Mouse (Mus musculus): ENCODE results near the gene Dnph1.
"Not testable (repeated sequence)": the region's sequence is repeated elsewhere in the genome, so short reads cannot be mapped to it uniquely, and the experiment has no call there.

The Dnph1 gene

DNA sequence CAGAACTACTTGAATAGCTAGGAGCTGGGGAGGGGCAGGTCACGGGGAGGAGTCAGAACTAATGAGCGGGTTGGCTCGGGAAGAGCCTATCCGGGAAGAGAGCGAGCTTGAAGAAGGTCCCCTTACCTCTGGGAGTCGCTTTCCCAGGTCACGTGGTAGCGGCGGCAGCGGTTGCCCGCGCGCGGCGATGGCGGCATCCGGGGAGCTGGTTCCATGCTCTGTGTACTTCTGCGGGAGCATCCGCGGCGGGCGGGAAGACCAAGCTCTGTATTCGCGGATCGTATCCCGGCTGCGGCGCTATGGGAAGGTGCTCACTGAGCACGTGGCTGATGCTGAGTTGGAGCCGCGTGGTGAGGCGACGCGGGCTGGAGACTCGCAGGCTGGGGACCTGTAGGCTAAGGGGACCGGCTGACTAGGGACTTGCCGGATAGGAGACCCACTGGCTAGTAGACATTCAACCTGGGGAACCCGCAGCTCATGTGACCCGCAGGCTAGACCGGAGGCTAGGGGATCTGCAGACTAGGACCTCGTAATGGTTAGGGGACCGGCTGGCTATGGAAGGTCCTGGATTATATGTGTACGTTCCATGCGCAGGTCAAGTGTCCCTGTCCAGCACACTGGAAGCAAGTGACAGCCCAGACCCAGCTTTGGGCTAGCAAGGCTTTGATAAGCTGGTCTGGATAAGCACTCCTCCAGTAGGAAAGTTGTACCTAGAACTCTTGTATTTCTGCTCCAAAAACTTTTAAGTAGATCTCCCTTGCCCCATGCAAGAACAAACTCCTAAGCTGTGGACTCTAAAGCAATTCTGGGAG is at the start of gene Dnph1:
Dnph1 (plus strand) TSS at position 89 of the 812 bp plus-strand sequence.
- CTCF ChIA-PET = no interaction called here

DNA sequence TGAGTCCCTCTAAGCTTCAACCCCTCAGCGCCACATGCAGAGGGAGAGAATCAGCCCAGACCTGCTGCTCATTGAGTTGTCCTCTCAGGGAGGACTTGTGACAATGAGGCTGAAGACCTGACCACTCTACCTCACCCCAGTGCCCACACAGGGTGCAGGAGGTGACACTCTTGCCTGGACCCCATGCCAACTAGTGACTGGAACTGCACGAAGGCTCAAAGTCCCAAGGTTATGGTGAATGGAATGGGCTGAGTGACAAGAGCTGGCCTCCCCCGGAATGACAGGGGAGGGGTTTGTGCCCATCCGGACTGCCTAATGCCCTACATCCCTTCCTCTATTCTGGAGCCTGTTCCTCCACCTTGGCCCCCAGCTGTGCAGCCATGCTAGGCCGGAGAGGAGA is 43.8 kb upstream of the Dnph1 start:
- CTCF ChIA-PET = no interaction called here

GRCm38 (mm10) chr17:46453302-46453948 is 43.1 kb upstream of the Dnph1 start:
- CTCF ChIA-PET = no interaction called here

DNA sequence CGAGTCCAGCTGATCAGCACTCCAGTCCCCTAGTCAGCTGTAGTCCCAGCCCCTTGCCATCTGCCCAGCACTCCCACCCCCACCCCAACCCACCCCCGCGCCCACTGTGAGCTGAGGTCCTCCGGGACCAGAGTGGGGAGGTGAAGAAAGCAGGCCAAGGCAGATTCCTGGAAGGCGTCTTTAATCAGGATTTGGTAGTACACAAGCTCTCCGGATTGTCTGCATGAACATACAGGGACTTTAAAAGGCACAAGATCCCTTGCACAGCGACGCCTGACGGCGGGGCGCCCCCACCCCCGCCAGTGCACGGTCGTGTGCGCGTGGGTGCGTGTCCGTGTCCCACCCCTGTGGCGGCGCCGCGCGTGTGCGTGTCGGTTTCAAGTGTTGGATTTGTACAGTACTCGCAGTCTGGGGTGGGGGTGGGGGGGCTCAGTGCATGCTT is 42.5 kb upstream of the Dnph1 start:
- CTCF ChIA-PET = interaction anchor here (0.6 kb wide), 1 partner anchor 1094 kb away, joined by 5 read pairs; no protein-coding TSS in a partner anchor

GRCm38 (mm10) chr17:46454539-46454938 is 42.0 kb upstream of the Dnph1 start:
- CTCF ChIA-PET = interaction anchor here (0.6 kb wide), 1 partner anchor 1093 kb away, joined by 5 read pairs; no protein-coding TSS in a partner anchor

DNA sequence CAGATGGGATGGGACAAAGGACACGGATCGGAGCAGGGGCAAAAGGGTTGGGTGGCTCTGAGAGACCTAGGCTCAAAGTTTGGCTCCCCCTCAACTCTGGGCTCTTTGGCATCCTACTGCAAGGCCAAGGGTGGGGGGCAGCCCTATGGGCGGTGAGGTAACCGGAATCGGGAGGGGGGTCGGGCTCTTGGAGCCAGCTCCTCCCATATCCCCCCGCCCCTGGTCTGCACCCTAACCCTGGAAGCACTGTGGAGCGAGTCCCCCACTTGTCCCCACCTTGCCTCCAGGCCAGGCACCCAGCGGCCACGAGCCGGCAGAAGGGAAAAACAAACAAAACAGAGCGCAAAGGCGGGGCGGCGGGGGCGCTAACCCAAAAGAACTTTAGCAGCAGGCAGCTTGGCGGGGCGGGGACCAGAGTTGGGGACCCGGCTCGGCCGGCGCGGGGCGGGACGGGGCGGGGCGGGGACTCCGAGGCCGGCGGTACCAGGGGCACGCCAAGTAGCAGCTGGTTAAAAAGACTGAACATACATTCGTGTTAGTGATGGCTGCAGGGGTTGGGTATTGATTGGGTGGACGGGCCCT is 41.3 kb upstream of the Dnph1 start:
- CTCF ChIA-PET = no interaction called here

DNA sequence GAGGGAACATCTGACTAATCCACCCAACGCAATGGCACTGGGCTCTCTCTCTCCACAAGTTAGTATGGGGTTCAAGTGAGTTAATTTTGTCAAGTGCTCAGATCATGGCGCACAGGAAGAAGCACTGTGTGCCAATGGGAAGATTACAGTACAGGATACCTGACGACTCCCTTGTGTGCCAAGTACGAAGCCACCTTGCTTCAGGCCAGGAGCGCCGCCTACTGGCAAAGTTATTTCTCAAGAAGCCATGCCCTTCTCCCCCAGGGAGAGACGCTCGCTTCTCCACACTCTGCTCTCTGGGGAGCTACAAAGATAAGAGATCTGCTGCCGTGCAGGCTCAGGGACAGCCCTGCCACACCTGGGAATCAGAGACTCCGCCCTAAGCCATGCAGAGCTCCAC is 38.7 kb upstream of the Dnph1 start:
- CTCF ChIA-PET = interaction anchor here (1.0 kb wide), 1 partner anchor 86 kb away, joined by 3 read pairs; no protein-coding TSS in a partner anchor

DNA sequence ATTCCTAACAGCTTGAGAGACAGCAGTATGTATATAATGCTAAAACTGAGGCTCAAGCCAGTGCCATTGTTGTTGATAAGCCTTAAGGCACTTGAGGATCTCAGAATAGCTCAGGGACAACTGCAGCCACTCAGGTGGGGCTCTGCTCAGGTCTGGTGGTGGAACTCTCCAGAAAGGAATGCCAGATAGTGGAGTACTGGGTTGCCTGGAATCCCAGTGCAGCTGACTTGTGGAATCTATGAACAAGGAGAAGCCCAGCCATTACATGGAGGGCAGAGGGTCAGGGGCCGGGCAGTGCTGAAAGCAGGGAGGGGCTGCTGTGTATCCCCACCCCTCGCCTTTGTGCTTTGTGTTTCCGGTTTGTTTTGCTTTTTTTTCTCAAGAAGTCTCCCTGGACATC is 38.1 kb upstream of the Dnph1 start:
- CTCF ChIA-PET = no interaction called here

DNA sequence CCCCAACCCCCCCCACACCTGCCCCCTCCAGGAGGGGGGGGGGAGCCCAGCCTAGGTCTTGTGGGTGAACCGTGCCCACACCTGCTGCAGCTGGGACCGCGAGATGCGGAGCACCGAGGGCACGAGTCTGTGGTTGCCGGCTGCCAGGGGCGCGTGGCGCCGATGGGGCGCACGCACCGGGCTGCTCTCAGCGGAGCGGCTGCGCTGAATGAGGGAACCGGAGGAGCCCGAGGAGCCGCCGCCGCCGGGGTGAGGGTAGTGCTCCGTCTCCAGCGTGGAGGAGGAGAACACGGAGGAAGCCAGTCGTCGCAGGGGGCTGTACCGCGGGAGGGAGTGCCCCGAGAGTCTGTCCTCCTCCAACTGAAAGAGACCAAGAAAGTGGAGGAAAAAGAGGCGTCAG is 35.8 kb upstream of the Dnph1 start:
- CTCF ChIA-PET = no interaction called here

- CTCF ChIA-PET = interaction anchor here (0.5 kb wide), 1 partner anchor 44 kb away, joined by 4 read pairs; no protein-coding TSS in a partner anchor
Measured at GRCm38 (mm10) chr17:46461347-46461746, 35.2 kb upstream of the Dnph1 start.

DNA sequence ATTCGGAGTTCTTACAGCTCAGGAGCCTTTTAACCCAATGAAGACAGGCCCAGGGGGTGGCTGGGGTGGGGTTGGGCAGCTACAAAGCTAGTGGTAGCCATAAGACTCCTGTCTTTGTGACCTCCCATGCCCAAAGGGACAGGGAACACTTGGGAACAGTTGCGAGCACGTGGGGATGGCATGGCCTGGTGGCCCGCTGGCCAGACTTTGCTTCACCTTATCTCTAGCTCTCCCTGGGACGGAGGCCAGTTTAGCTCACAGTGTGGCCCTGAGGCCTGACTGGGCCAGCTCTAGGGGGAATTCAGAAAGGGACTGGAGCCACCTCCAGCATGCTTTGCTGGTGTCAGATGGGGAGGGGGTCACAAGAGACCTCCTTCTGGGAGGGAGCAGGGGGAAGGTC is 34.3 kb upstream of the Dnph1 start:
- CTCF ChIA-PET = no interaction called here

DNA sequence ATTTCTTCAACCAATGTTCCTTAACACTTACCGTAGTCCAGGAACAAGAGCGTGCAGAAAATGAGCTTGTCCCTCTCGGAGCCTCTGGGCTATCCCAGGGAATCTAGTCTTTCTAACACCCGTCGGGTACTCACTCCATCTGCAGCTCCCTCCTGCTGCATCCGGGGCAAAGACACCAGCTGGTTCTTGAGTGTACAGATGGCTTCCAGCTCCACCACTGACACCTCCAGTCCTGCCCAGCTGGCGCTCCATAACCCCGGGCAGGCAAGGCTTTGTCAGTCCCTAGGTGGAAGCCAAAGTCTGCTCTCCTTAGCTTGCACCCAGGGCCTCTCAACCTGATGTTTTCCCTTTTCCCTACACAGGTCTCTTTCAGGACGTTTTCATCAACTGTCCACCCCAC is 28.7 kb upstream of the Dnph1 start:
- CTCF ChIA-PET = no interaction called here

DNA sequence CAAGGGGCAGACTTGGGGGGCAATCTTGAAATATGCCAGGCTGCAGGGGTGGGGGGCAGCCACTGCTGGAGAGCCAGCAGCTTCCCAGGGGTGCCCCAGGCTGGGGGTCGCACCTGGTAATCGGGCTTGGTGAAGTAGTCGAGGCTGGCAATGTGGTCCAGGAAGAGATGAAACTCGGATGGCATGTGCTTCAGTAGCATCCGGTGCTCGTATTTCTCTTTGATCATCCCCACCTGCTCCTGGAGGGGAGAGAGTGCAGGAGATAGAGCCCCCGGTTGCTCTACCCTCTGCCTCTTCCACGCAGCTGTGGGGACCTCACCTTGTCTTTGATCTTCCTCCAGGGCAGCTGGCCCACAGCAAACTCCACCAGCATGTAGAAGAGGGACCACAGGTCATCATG is 19.9 kb upstream of the Dnph1 start:
- CTCF ChIA-PET = no interaction called here

DNA sequence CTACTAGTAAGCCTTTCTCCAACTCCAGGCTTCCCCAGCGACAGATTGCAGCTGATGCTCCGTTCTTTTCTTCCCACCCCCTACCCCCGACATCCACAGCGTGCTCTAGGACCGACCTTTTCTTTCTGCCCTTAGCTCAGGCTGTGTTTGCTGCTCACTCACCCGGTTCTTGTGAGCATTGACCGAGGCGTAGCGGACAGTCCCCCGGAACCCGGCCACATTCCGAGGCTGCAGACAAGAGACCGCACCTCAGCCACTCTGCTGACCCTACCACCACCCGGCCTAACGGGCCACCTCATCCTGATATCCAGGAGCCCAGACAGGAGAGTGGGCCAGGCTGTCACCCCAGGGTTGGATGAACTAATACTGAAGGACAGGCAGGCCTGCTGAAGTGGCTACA is 19.2 kb upstream of the Dnph1 start:
- CTCF ChIA-PET = no interaction called here

GRCm38 (mm10) chr17:46483561-46484001 is 12.9 kb upstream of the Dnph1 start:
- CTCF ChIA-PET = no interaction called here

DNA sequence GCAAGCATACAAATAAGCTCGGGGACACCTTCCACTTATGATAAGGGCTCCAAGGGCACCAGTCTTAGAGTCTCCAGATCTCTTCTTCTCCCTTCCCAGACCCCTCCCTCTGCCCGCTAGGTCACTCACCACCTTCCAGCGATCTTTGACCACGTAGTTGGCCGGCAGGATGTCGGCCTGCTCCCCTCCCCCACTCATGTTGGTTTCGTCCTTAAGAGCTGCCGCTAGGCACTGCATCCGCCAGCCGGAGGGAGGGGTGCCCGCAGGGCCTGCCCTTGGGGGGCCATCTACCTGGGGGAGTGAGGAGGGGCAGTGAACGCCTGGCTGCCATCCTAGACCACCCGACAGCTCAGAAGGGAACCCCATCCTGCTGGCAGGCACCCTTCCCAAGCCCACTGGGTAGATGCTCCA is 12.5 kb upstream of the Dnph1 start:
- CTCF ChIA-PET = no interaction called here

- CTCF ChIA-PET = no interaction called here
Measured at GRCm38 (mm10) chr17:46484461-46484875, 12.0 kb upstream of the Dnph1 start.

DNA sequence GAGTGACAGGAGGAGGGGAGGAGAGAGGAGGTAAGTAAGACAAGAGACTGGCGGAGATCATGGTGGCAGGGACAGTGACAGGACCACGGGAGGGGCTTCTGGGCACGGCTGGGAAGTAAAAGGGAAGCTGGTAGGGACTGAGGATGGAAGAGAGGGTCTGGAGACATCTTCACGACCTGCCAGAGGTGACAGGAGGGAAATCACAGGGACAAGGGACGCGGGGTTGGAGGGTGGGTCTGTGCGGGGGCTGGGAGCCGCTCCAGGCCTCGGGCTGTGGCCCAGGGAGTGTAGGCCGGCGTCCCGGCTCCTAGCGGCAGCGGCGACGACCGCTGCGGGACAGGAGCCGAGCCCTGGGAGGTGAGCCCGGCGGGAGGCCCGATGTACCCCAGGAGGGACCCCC is 9.5 kb upstream of the Dnph1 start:
- CTCF ChIA-PET = interaction anchor here (0.5 kb wide), 1 partner anchor 75 kb away, joined by 3 read pairs; no protein-coding TSS in a partner anchor

- CTCF ChIA-PET = no interaction called here
Measured at GRCm38 (mm10) chr17:46487431-46487830, 9.1 kb upstream of the Dnph1 start, which contains the start of gene Ttbk1. Gene Ttbk1 (minus strand): TSS chr17:46487675.

DNA sequence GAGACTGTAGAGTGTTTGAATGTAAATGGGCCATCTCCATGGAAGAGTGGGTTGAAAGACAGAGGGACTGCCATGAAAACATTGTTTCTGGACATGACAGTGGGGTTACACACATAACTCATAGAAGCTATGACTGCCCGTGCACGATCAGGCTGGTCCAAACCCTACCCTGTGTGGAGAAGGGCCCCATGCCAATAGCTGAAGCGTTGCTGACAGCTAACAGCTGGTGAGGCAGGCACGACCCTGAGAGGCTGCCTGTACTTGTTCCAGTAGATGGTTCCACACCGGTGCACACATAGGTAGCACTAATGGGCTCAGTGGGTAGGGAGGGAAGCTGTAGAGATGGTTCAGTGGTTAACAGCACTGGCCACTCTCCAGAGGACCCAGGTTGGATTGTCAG is 1.0 kb upstream of the Dnph1 start:
- CTCF ChIA-PET = no interaction called here

GRCm38 (mm10) chr17:46496081-46496480 is 430 bp upstream of the Dnph1 start:
- CTCF ChIA-PET = not testable (repeated sequence)

DNA sequence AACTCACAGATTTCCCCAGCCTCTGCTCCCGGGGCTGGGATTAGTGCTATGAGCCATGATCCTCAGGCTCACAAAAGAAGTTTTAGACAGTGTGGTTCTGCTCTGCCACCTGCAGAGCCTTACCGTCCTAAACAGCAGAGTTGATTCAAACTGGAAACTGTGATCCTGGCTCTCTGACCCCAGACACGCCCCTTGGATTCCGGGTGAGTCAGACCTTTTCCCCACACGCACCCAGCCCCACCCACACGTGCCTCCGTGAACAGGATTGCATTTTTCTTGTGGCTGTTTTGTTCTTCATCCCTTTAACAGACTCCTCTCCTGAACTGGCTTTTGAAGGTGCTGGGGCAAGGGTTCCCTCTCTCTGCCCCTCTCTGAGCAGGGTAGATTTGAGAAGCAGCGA is 1.4 kb downstream of the Dnph1 start:
- CTCF ChIA-PET = no interaction called here

- CTCF ChIA-PET = no interaction called here
Measured at GRCm38 (mm10) chr17:46502775-46503174, 6.3 kb downstream of the Dnph1 start.
